Mouse (Mus musculus) adrenal gland (tissue): Measurements from ENCODE around the gene Lmo4.

ENCODE experiments used
- intact Hi-C: fragments of 180-260 bp; cut with DNase I; formaldehyde crosslinking; loops from one replicate; pipeline ENCODE4 v1.15.1; 2025

The Lmo4 gene

DNA sequence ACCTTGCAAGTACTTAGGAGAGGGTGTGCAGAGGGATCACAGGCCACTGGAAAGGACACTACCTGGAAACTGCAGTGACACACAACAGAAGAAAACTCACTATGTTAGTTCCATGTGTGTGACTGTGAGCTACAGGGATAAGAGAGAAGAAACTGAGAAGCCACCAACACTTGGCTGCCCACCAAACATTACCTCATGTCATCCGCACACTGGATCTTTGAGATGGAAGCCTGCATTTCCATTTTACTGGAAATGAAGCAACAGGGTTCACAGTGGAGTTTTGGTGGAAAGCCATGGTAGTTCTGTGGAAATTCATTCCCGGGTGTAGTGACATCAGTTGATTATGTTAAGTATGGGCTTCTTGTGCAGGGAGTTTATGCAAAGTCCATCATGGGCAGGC is 43.8 kb downstream of the Lmo4 start:
- intact Hi-C loops, result no loop called here

DNA sequence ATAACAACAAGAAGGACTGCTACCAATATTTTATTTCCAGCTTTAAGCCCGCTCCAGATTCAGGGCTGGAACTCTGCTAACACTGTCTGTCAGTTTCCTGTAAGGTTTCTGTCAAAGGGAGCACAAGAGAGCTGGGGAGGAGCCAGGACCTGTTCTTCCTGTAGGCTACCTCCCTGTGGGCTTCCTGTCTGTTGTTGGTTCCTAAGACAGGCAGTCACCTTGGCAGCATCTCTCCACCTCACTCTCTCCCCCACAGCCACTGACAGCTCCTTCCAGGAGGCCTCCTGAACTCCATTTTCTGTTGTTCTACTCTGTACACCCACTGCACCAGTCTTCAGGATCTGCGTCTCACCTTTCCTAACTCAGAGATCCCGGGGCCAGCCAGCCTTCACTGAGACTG is 49.3 kb downstream of the Lmo4 start:
- intact Hi-C loops, result loop anchor here (2.0 kb wide), 1 partner anchor 59 kb away; no protein-coding TSS in a partner anchor

GRCm38 (mm10) chr3:144153395-144153794 is 51.6 kb downstream of the Lmo4 start:
- intact Hi-C loops, result no loop called here

DNA sequence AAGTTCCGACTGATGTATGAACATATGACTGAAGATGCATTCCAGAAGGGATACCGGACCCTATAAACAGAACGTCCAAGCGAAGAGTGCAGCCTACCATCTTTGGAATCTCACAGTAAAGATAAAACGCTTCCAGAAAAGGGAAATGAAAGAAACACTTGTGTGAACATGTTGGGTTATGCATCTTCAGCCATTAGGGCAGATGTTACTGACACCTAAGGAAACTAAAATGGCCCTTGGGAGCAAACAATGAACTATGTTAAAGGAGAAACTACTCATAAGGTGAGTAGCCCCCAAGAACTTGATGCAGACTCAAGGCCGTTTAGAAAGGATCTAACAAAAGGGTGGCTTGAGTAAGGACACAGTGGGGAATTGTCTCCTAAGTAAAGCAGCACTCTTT is 54.0 kb downstream of the Lmo4 start:
- intact Hi-C loops, result no loop called here

- intact Hi-C loops, result no loop called here
Observed at GRCm38 (mm10) chr3:144148234-144148633, 56.8 kb downstream of the Lmo4 start.

- intact Hi-C loops, result no loop called here
Observed at GRCm38 (mm10) chr3:144147244-144147643, 57.8 kb downstream of the Lmo4 start.

GRCm38 (mm10) chr3:144144066-144144465 is 61.0 kb downstream of the Lmo4 start:
- intact Hi-C loops, result no loop called here

DNA sequence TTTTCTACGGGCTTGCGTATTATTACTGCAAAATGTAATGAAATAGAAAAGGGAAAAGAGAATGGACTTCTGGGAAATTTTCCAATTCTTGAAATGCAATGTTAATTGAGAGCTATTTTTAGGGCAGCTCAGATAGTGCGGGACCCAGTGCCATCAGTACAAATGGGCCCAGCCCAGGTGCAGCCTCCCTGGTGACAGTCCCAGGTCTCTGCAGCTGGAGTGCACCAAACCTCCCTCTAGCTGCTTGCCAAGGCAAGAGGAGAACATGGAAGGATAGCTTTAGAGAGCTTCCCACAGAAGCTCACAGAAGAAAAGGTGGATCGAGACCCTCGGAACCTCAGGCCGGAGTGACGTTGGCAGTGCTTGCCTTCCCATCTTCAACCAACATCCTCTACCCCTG is 62.1 kb downstream of the Lmo4 start:
- intact Hi-C loops, result no loop called here

DNA sequence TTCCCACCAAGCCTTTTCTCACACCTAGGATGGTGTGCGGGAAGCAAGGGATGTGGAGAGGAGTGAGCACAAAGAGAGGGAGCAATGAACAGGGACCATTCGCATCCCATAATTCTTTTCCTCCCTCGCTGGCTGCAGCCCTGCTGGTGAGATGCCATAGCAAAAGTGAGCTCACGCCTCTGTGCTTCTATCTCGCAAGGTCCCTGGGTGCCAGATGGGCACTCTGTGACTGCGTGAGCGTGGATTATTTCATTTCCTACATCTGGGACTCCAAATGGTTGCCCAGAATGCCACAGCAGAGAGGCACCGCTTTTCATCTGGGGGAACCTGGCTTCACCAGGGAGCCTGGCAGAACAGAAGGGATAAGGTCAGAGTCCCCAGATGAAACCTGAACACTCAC is 63.2 kb downstream of the Lmo4 start:
- intact Hi-C loops, result no loop called here

DNA sequence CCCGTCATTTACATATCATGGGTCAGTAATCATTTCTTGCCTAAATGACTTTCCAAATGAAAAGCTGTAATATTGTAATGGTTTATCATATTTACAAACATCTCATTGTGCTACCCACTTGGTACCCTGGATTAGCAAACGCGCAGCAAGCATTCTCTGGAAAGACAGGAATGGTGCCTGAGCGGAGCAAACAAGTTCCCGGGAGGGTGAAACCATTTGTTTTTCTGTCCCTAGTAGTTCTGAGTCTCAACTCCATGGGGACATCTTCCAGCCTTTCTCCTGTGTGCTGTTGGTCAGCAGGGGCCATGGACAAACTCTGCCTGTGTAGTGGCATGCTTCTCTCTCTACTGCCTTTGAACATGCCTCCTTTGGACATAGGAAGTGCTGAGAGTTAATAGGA is 64.2 kb downstream of the Lmo4 start:
- intact Hi-C loops, result no loop called here

GRCm38 (mm10) chr3:144138659-144139058 is 66.4 kb downstream of the Lmo4 start:
- intact Hi-C loops, result no loop called here
